Mouse (Mus musculus) myocyte (in vitro differentiated cells): ENCODE results near the gene Ncs1.

Experiments
- CEBPB ChIP-seq: IDR thresholded peaks from 2 replicates; pipeline ENCODE4 v1.6.1; 2011; ENCODE audit warnings: mild to moderate bottlenecking, moderate library complexity; ENCODE audit not compliant: poor library complexity, insufficient read depth, severe bottlenecking
- E2F4 ChIP-seq: IDR thresholded peaks from one replicate; pipeline ENCODE4 v1.6.1; 2011; ENCODE audit warnings: mild to moderate bottlenecking, control low read depth, moderate library complexity; ENCODE audit not compliant: insufficient read depth
- MAX ChIP-seq: IDR thresholded peaks from one replicate; pipeline ENCODE4 v1.6.1; 2011; ENCODE audit warnings: low read depth, mild to moderate bottlenecking, control low read depth
- MYOD1 ChIP-seq, 3 experiments: IDR thresholded peaks; one replicate each; pipeline ENCODE4 v1.6.1; 2011; ENCODE audit warnings: control low read depth in 2 of 3, low read depth in 2 of 3, mild to moderate bottlenecking in 2 of 3, moderate library complexity in 1 of 3; ENCODE audit not compliant: insufficient read length in 2 of 3, control insufficient read depth in 1 of 3
- MYOG ChIP-seq, 3 experiments: IDR thresholded peaks; one replicate each; pipeline ENCODE4 v1.6.1; 2011; ENCODE audit warnings: control low read depth in 2 of 3, low read depth in 2 of 3, mild to moderate bottlenecking in 2 of 3; ENCODE audit not compliant: insufficient read length in 2 of 3, control insufficient read depth in 1 of 3, insufficient read depth in 1 of 3
- POLR2A ChIP-seq: IDR thresholded peaks from one replicate; pipeline ENCODE4 v1.6.1; 2011; ENCODE audit warnings: low read depth, mild to moderate bottlenecking, control low read depth, moderate library complexity; ENCODE audit not compliant: insufficient read length
- POLR2AphosphoS2 ChIP-seq: IDR thresholded peaks from one replicate; pipeline ENCODE4 v1.6.1; 2011; ENCODE audit warnings: low read depth, control low read depth; ENCODE audit not compliant: insufficient read length
- SRF ChIP-seq: IDR thresholded peaks from one replicate; pipeline ENCODE4 v1.6.1; 2011; ENCODE audit warnings: low read depth; ENCODE audit not compliant: control insufficient read depth, insufficient read length
- TCF12 ChIP-seq: IDR thresholded peaks from one replicate; pipeline ENCODE4 v1.6.1; 2011; ENCODE audit warnings: mild to moderate bottlenecking, control low read depth; ENCODE audit not compliant: poor library complexity, insufficient read depth, severe bottlenecking
- TCF3 ChIP-seq: IDR thresholded peaks from one replicate; pipeline ENCODE4 v1.6.1; 2011; ENCODE audit warnings: low read depth, control low read depth; ENCODE audit not compliant: insufficient read length
- USF1 ChIP-seq: IDR thresholded peaks from one replicate; pipeline ENCODE4 v1.6.1; 2011; ENCODE audit warnings: low read depth, mild to moderate bottlenecking, control low read depth, moderate library complexity

DNA sequence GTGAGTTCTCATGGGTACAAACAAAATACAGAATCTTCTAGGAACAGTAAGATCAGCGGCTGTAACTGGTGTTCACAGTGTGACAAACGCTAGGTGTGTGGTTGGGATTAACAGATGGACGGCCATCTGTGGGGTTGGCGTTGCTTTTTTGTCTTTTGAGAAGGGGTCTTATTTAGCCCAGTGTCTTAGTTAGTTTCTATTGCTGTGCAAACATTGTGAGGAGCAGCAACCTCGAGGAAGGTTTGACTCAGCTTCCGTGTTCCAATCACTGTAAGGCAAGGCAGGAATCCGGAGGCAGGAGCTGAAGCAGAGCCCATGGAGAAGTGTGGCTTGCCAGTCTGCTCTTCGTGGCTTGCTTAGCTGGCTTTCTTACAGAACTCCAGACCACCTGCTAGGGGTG is 35.5 kb downstream of the Ncs1 start:
- no peak for TF ChIP-seq SRF
- TF ChIP-seq MYOG (IDR thresholded peaks at IDR 0.05; ENCODE audit: control insufficient read depth in 1 of 3, insufficient read depth in 1 of 3, insufficient read length in 2 of 3, low read depth in 2 of 3) = no peak
- no peak for TF ChIP-seq POLR2A
- no peak for TF ChIP-seq E2F4
- no peak for TF ChIP-seq USF1
- no peak for TF ChIP-seq MAX
- no peak for TF ChIP-seq TCF3
- no peak for TF ChIP-seq TCF12
- TF ChIP-seq CEBPB = no peak
- TF ChIP-seq POLR2AphosphoS2 = no peak
- TF ChIP-seq MYOD1 (IDR thresholded peaks at IDR 0.05; ENCODE audit: control insufficient read depth in 1 of 3, insufficient read length in 2 of 3, low read depth in 2 of 3) = no peak
